Mouse (Mus musculus): ENCODE data around the gene Agtr2. TPM values are rescaled to one million over a fixed set of nuclear protein-coding genes. Genes with fewer than 3 reads are reported as not detected.

Gene Agtr2
- polyA plus RNA-seq, 1 experiment: not detected

GRCm38 (mm10) chrX:21522590-21522989 lies 38.2 kb downstream of the Agtr2 start:
- no peak for TF ChIP-seq MYOD1 (IDR thresholded peaks at IDR 0.05; ENCODE audit: control insufficient read depth in 1 of 3, insufficient read length in 2 of 3, low read depth in 2 of 3)
- no peak for TF ChIP-seq USF1 (IDR thresholded peaks at IDR 0.05; ENCODE audit: low read depth)
- no peak for TF ChIP-seq POLR2A (IDR thresholded peaks at IDR 0.05; ENCODE audit: insufficient read length, low read depth)
- no peak for TF ChIP-seq CEBPB (IDR thresholded peaks at IDR 0.05; ENCODE audit: insufficient read depth, poor library complexity, severe bottlenecking)
- no peak for TF ChIP-seq REST (IDR thresholded peaks at IDR 0.05; ENCODE audit: insufficient read depth, insufficient read length)
- no peak for TF ChIP-seq POLR2AphosphoS2 (IDR thresholded peaks at IDR 0.05; ENCODE audit: insufficient read length, low read depth)
- no peak for TF ChIP-seq MYOG (IDR thresholded peaks at IDR 0.05; ENCODE audit: control insufficient read depth in 1 of 3, insufficient read depth in 1 of 3, insufficient read length in 2 of 3, low read depth in 2 of 3)
- no peak for TF ChIP-seq E2F4 (IDR thresholded peaks at IDR 0.05; ENCODE audit: insufficient read depth)
- no peak for TF ChIP-seq SRF (IDR thresholded peaks at IDR 0.05; ENCODE audit: control insufficient read depth, insufficient read length, low read depth)
- no peak for TF ChIP-seq TCF12 (IDR thresholded peaks at IDR 0.05; ENCODE audit: insufficient read depth, poor library complexity, severe bottlenecking)
- no peak for TF ChIP-seq TCF3 (IDR thresholded peaks at IDR 0.05; ENCODE audit: insufficient read length, low read depth)
- no peak for TF ChIP-seq MAX (IDR thresholded peaks at IDR 0.05; ENCODE audit: low read depth)
- H3K36me3 ChIP-seq (ENCODE audit: control insufficient read depth, insufficient read depth): no peaks in the 10 kb centered on the region
- no peaks in the 10 kb centered on the region for H3K27me3 ChIP-seq (ENCODE audit: control insufficient read depth, insufficient read depth, insufficient read length)
- no peaks in the 10 kb centered on the region for H3K79me2 ChIP-seq (ENCODE audit: control insufficient read depth, insufficient read depth)
- no peak overlapping the region for H3K4me2 ChIP-seq (ENCODE audit: low read depth)
- H3K4me3 ChIP-seq: no peak overlapping the region
- H3ac ChIP-seq (ENCODE audit: control insufficient read depth, insufficient read length): no peak overlapping the region

Other genes starting within 250 kb of the Agtr2 start
- not detected for gene Slc6a14, start 230.4 kb downstream of the Agtr2 start, polyA plus RNA-seq (2012; fragmentation: generic; extraction: Trizol)

All from myocyte (in vitro differentiated cells).